Mouse (Mus musculus) layer of hippocampus, postnatal 36 days (tissue): ENCODE measurements around the gene Gm49776. TPM values are rescaled to one million over a fixed set of nuclear protein-coding genes. Genes with fewer than 3 reads are reported as not detected.
"Not testable (repeated sequence)": the region's sequence is repeated elsewhere in the genome, so short reads cannot be mapped to it uniquely, and the experiment has no call there.

ENCODE experiments used
- DNase-seq, 2 experiments: peaks; one replicate each; pipeline ENCODE4 v3.0.0; 2022
- total RNA-seq, 2 experiments: library from RNA; stranded (reverse); gene quantifications; 2 replicates each; pipeline ENCODE4 v1.2.3; 2021

Gm49776 gene
- total RNA-seq, result not detected

DNA sequence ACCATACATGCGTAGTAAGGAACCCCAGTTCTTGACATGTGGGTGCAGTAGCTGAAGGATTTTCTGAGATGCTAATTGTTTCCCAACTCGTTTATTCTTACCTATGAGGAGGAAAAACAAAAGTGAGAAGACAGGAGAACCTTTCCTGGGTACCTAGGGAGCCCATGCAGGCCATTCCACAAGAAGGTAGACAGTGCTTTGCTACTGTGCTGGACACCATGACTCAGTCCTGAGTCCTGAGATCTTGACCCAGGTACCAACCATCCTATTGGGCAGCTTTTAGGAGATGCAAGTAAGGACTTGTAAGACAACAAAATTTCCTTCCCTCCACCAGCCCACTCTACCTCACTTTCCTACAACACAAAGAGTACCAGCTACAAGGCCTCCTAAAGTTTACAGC is at the start of gene Gm49776:
Gene Gm49776, minus strand, starts transcription at position 101 of the 400 bp plus-strand sequence.
- no peak for DNase-seq

DNA sequence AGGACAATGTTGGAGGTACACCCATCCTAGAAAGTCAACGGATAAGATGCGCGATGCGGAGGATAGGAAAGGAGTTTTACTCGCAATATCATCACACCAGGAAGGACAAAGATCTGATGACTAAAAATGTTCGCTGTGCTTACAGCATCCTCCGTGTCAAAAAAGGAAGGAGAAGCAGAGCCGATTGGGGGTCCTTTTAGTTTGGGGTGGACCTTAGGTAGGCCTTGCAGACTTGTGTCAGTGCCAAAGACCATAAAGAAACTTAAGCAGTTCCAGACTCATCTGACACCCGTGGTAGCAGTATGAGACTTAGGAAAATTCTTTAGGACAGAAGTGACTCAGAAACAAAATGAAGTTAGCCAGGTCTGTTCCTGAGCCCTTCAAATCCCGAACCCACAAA is 31.5 kb upstream of the Gm49776 start:
- DNase-seq, result not testable (repeated sequence)

DNA sequence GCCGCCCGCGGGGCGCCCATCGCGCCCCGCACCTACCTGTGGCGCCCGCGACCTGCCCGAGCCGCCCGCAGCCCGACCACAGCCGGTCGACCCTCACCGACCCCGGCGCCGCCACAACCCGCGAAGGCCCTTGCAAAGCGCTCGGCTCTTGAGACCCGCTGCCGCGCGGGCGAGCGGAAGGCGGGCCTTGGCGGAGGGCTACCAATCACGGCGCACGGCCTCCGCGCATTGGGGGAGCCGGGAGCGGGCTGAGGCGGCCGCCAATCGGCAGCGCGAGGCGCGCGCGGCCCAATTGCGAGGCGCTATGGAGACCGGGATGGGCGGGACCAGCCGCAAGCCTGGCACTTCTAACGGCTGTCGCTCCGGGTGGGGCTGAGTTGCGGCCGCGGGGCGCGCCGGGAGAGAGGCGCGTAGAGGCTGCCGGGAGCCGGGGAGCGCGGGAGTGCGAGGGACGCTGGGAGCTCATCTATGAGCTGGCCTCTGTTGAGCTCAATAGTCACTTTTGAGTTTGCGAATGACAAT is 31.0 kb upstream of the Gm49776 start, which contains the start of gene Dgcr8:
Gene Dgcr8, minus strand, starts transcription at position 180 of the 522 bp plus-strand sequence.
- DNase-seq, result peak; percentile 98 to 99

DNA sequence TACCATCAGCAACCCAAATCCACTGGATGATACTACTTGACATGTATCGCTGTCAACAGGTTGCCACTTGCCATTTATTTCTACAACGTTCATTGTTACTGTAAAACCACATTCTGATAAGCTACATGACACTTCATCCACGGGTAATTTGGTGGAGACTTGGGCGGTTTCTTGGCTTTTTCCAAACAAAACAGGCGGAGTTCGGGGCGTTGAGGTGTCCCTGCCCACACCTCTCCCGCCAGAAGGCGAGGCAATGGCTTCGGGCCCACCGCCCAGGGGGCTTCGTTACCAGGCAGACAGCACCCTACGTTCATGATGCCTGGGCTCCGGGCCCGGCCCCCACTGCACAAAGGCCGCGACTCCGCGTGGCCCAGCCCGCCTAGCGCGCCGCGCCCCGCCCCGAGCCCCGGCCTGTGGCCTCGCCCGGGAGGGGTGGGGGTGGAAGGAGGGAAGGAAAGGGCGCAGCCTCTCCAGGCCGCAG is 30.5 kb upstream of the Gm49776 start:
- DNase-seq, result peak in 1 of 2 experiments; percentile 62

DNA sequence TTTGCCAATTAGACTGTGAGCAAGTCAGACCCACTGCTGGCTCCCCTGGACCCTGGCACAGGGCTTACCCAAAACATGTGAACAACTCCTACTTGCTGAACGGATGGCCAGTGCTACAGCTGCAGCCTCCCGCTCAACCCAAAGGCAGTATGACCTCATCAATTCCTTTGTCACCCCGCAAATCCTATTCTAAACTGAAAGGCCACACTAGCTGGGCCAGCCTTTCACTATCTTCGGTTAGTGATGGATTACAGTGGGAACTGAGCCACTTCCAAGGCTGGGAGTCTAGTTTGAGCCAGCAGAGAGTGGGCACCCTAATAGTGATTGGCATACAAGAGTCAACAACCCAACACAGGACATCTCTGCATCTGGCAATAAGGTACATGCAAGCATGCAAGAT is 30.0 kb upstream of the Gm49776 start:
- no peak for DNase-seq

DNA sequence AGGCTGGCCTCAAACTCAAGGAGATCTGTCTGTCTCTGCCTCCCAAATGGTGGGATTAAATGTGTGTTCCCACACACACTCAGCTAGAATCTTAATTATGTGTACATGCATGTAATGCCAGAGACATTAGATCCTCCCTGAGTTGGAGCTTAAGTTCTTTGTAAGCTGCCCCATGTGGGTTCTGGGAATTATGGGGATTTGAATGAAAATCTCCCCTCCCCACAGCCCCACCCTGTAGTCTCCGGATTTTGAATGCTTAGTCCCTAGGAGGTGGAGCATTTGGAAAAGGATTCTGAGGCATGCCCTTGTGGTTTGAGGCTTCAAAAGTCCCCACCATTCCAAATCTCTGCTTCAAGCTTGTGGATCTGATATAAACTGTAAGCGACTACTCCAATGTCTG is 17.0 kb upstream of the Gm49776 start:
- DNase-seq, result no peak

DNA sequence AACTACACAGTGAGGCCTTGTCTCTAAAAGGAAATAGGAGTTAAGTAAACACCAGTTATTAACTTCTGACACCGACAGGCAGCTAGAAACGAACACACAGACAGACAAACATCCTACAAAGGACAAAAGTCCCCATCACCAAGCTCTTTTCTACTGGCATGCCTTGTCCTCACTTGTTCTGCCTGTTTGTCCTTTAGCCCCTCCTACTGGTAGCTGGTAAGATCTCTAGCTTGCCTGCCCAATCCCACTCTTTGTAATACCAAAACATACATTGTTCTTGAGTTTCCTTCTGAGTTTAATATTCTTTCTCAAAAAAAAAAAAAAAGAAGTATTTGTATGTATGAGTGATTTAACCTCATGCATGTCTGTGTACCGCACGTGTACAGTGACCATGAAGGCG is 10.1 kb upstream of the Gm49776 start:
- no peak for DNase-seq

DNA sequence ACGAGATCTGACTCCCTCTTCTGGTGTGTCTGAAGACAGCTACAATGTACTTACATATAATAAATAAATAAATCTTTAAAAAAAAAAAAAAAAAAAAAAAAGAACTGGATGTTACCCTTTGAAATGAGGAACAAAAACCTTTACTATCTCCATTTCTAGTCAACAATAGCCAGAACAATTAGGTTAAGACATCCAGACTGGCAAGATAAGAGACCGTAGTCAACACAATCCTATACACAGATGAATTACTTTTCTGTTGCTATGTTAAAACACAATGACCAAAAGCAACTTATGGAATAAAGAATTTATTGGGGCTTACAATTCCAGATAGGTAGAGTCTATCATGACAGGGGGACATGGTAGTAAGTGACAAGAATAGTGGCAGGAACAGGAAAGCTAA is 6.9 kb upstream of the Gm49776 start:
- DNase-seq, result no peak

DNA sequence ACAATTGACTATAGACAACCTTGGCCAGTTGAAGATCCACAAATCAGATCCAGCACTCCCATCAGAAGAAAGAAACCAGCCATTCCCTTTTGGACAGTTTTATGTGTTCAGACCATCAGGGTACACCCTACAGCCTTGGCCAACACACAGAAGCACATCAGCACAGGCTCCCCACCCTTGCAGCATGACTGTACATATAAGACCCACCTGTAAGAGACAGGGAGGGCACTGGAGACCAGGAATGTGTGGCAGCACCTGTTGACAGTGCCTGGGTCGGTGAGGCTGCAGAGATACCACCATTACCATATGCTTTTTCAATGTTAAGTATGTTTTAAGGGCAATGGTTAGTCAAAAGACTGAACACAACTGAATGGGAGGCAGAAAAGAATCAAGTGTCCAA is 4.3 kb downstream of the Gm49776 start:
- no peak for DNase-seq

DNA sequence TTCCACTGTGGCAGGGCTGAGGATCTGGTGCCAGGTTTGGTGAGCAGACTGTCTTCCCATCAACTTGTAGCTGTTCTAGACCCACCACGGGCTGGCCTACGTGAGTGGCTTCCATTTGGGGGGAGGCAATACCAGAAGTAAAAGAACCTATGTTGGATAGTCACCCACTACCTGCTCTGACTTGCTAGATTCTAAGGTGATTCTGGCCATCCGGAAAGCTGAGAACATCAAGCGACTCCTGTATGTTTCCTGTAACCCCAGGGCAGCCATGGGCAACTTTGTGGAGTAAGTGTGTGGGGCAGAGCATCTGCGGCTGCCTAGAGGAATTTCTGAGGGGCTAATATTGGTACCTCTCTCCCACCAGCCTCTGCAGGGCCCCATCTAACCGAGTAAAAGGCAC is 5.4 kb downstream of the Gm49776 start:
- no peak for DNase-seq

DNA sequence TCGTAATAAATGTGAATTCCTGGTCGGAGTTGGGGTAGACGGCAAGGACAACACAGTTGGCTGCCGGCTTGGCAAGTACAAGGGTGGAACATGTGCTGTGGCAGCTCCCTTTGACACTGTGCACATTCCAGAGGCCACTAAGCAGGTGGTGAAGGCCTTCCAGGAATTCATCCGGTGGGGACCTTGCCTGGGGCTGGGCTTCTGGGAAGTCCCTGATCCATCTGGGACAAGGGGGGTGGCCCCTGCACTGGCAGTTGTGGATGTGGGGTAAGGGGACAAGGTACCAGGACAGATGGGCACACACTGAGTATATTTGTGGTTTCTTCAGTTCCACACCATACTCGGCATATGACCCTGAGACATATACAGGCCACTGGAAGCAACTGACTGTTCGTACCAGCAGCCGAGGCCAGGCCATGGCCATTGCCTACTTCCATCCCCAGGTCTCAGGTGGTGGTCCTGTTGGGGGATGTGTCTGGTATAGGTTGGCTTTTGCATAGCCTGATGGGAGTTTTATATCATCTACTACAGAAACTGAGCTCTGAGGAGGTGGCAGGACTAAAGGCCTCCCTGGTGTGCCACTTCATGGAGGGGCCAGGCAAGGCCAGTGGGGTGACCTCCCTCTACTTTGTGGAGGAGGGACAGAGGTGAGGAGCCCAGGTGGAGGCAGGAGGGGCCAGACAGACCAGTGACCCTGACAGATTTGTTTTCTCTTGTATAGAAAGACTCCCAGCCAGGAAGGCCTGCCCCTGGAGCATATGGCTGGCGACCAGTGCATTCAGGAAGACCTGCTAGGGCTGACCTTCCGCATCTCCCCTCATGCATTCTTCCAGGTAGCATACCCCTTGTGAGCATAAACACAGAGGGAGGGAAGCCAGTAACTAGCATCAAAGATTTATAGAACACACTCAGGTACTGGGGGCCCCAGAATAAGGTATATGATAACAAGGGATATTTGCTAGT is 7.0 kb downstream of the Gm49776 start:
- no peak for DNase-seq

DNA sequence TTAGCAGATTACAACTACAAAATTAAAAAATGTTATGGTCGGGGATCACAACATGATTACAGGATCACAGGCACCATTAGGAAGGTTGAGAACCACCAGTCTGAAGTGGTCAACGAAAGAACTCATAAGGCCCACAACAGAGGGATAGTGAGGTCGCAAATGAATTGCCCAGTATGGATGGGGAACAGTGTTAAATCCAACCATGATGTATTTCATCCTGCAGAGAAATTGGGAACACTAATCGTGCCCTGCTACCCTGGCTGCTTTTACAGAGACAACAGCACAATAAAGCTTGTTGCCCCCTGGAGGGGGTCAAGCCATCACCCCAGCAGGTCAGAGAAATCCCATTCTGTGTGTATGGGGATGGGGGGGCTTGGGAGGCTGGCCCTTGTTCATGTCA is 7.9 kb downstream of the Gm49776 start:
- no peak for DNase-seq

DNA sequence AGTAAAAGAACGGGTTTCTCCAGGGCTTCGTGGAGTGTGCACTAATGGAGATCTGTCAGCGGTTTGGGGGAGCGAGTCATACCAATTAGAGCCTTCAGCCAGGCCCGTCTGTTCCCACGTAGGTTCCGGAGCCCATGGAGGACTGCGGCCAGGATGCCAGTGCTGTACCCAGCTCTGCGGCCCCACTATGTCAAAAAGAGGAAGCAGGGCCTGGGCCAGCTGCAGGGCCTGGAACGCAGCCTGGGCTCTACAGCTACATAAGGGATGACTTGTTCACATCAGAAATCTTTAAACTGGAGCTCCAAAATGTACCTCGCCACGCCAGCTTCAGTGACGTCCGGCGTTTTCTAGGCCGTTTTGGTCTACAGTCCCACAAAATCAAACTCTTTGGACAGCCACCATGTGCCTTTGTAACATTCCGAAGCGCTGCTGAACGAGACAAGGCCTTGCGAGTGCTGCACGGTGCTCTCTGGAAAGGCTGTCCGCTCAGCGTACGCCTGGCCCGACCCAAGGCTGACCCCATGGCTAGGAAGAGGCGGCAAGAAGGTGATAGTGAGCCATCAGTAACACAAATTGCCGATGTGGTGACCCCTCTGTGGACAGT is 8.7 kb downstream of the Gm49776 start:
- DNase-seq, result peak in 1 of 2 experiments; percentile 50

DNA sequence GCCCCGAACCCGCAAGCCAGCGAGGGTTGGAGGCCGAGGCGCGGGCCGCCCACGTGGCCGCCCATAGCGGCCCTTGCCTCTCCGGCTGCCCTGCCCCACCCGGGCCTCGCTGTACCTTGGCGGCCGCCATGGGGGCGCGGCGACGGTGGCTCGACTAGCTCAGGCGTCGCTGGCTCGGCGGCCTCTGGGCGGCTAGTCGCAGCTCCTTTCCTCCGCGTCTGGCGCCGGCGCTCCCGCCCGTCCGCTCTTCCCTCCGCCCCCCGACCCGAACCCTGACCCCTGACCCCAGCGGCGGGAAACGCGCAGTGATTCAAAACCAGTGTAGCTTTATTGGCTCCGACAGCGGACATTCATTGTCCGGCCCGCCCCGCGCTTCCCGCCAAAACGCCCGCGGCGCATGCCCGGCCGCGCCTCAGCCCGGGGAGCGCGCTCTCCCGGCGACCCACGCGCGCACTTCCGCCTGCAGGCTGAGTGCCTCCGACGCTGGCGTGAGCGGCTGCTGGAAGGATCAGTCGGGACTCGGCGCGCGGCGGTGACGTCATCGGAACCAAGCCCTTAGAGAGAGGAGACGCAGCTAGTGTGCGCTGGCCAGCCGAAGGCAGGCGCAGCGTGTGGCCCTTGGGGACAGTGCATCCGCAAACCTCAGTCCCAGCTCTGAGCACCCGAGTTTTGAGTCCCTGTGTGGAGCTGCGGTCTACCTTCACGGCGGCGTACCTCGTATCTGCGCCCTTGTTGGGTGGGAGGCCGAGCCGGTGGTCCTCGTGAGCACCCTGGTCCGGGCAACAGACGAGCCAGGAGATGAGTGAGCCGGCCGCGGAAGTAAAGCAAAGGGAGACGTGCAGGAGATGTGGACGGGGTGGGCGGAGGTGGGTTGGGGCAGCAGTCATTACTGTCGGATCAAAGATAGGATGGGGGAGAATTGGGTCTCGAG is 9.4 kb downstream of the Gm49776 start, which contains the start of the genes Trmt2a and Ranbp1:
Gene Trmt2a, plus strand, starts transcription at position 247 of the 931 bp plus-strand sequence.
Gene Ranbp1, minus strand, starts transcription at position 300 of the 931 bp plus-strand sequence.
- DNase-seq, result peak; percentile 99

DNA sequence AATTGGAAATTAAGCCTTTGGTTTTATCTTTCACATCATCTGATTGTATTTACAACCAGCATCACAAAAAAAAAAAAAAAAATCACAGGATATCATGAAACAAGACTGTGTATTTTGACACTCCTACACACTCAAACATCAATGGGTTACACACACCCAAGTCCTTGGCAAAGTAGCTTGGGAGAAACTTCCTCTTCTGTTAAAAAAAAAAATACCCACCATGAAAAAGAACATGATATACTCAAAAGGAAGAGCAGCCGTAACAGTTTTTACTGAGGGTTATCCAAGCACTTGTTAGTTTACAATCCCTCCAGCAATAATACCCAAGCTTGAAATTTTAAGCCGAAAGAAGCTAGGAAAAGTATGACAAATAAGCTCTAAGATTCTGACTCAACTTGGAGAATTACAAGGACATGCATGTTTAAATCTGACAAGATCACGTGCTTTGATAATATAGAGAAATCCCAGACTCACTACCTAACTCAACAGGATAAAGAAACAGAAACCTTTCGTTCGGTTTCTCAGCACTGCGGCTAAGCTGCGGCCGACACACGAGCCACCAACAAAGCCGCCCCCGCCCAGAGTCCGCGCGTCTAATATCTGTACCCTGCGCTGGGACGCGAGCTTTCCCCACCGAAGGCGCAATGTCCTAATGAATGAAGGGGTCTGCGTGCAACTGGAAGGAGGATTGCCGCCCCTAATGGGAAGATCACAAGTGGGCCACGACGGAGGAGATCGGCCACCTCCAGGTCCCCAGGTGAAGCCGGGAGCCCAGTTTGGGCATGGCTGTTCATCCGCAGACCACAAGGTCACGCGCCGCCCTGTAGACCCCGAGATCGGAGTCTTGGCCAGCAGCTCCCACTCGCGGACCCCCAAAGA is 10.4 kb downstream of the Gm49776 start:
- DNase-seq, result peak in 1 of 2 experiments; percentile 33

DNA sequence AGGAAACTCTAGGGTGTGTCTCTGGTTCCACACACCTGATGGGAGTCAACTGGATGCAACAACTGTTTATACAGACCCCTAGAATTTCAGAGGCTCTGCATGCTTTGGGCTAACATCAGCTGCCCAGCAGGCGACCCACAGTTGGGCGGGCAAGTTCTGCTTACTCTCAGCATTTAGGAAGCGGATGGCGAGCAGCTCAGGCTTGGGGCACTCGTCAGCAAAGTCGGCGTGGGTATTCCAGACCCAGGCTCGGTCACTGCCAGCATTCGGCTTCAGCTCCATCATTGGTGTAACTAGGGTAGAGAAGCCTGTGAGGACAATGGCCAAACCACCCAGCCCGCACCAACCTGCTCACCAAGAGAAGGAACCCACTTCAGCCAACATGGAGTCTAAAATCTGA is 16.5 kb downstream of the Gm49776 start:
- DNase-seq, result no peak

DNA sequence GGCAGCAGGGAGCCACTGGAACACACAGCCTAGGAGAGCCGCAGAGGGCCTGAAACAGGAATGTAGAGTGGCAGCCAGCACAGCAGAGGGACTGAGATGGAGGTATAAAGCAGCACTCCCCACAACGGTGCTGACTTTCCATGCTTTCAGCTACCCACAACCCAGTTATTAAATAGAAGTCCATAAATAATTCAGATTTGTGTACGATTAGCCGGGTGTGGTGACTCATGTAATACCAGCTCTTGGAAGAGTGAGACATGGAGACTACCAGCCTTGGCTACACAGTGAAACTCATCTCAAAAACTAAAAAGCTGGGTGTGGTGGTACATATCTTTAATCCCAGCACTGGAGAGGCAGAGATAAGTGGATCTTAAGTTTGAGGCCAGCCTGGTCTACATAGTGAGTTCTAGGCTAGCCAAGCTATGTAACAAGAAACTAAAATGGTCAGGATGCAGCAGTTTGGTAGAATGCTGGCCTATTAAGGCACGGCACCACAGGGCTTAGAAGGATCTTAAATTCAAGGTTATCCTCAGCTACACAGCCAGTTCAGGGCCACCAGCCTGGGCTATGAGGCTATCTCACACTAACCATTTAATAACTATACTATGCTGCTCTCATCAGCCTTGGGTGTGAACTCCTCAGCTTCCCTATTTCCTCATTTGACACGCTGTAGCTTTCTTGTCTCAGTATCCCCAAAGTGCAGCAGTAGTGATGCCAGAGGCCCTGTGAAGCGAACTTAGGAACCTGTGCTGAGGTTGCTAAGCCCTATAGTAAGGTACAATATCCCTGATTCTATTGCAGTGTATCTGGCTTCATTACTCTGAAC is 21.2 kb downstream of the Gm49776 start:
- no peak for DNase-seq

DNA sequence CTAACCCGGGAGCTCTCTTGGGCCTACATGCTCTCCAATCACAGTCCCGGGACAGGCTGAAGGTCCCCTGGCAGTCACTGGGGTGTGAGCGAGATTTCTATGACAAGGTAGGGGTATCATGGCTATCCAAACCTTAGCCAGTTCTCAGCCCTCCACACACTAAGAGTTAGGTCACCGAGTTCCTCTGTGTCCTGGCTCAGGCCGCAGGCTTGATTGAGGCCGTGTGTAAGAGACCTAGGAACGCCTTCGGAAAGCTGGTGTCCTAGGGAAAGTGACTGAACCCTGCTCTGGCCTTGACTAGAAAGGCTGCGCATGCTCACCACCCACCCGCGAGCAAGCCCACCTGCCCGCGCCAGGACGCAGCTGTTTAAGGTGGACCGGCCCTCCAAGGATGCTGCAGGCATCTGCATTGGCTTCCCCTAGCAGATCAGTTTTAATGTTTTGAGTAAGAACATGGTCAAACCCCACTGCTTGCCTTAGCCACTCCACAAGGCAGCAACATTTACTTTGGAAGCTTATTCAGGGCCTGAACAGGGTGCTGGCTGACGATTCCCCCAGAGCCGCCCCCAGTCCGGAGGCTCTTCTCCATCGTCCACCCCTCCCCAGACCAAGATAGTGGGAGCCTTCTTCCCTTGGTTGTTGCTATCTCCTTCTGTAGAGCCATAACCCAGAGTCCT is 22.6 kb downstream of the Gm49776 start:
- peak; percentile 66 to 74 for DNase-seq

DNA sequence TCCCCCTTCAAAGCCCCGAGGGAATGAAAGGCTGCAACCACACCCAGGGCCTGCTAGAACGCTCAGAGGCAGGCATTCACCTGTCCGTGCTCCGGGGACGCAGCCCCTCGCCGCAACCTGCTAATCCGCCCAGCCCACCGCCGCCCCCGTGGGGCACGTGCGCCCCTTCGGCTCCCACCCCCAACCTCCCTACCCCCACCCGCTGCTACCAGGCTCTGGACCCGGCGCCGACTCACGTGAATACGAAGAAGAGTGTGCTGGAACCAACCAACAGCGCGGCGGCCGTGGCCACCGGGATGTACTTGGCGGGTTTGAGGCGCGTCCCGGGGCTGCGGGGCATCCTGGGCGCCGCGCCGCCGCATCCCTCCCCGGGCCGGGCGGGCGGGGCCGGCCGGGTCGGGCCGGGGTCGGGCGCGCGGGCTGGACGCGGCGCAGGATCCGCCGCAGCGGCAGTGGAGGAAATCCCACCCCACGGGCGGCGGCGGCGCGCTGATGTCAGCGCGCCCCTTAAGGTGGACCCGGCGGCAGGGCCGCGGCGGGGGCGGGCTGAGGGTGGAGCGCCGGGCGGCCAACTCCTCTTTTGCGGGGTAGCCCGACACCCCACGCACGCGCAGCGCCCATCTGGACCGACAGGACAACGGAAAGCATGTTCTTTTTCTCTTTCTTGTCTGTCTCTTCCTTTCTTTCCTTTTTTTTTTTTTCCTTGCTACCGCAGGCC is 23.3 kb downstream of the Gm49776 start, which contains the start of gene Zdhhc8:
Gene Zdhhc8, minus strand, starts transcription at position 466 of the 718 bp plus-strand sequence.
- DNase-seq, result peak; percentile 74 to 78
